17 mouse cellular contexts compared by ENCODE assay signal in genomic region chr17:86929981-86930380, GRCm38 (mm10). TPM values are rescaled to one million over a fixed set of nuclear protein-coding genes. Genes with fewer than 3 reads are reported as not detected.
"Had no signal": no experiment of that assay in that cellular context is flagged by ENCODE, and none has a peak within 500 bp of the region (broad histone marks: within the 10 kb centered on the region; RNA-seq: fewer than 3 reads in every experiment).

No protein-coding gene starts in this region.

- ATAC-seq: lung, postnatal 0 days; midbrain, embryonic 16.5 days had no signal

- H3K9me3 ChIP-seq: limb, embryonic 10.5 days; liver, embryonic 15.5 days had no signal

- H3K9ac ChIP-seq: liver, embryonic 15.5 days had no signal

- H3K4me2 ChIP-seq: liver, embryonic 11.5 days; liver, embryonic 15.5 days; midbrain, embryonic 11.5 days had no signal

- H3K4me1 ChIP-seq: liver, embryonic 15.5 days; megakaryocyte, embryonic 14.5 days had no signal

- DNase-seq: kidney, adult 18-20 months; kidney, postnatal 10 days; kidney, postnatal 4 days; thymus, postnatal 4 days had no signal

- H3K27ac ChIP-seq: layer of hippocampus, adult 2 months; limb, embryonic 10.5 days; liver, embryonic 15.5 days; macrophage; stomach, postnatal 0 days had no signal

- H3K36me3 ChIP-seq: limb, embryonic 10.5 days; liver, embryonic 15.5 days had no signal

- H3K4me3 ChIP-seq: layer of hippocampus, adult 2 months; limb, embryonic 10.5 days; liver, embryonic 15.5 days; megakaryocyte, embryonic 14.5 days had no signal

RNA-seq across cellular contexts. Expression of gene Tmem247, which starts 12.8 kb away (rescaled TPM):
- polyA plus RNA-seq: kidney, embryonic 14.5 days; limb, embryonic 10.5 days; limb, embryonic 14.5 days; liver, embryonic 11.5 days; liver, embryonic 15.5 days; lung, postnatal 0 days; macrophage; midbrain, embryonic 11.5 days; midbrain, embryonic 16.5 days; neural tube, embryonic 14.5 days; stomach, postnatal 0 days had no signal

RNA-seq across cellular contexts. Expression of gene Atp6v1e2, which starts 17.7 kb away (rescaled TPM):
- polyA plus RNA-seq: kidney, embryonic 14.5 days; limb, embryonic 10.5 days; limb, embryonic 14.5 days; liver, embryonic 11.5 days; liver, embryonic 15.5 days; lung, postnatal 0 days; macrophage; midbrain, embryonic 16.5 days; neural tube, embryonic 14.5 days had no signal
